Mouse (Mus musculus) bone marrow, adult 2 months (tissue): ENCODE results near the gene Psmb6. TPM values are rescaled to one million over a fixed set of nuclear protein-coding genes. Genes with fewer than 3 reads are reported as not detected.
"Not testable (repeated sequence)": the region's sequence is repeated elsewhere in the genome, so short reads cannot be mapped to it uniquely, and the experiment has no call there.

Source experiments
- H3K27ac ChIP-seq: fragments of 200-500 bp; 2 replicates; pipeline ENCODE4 v1.5.1; 2012; ENCODE audit warnings: low read depth, mild to moderate bottlenecking, control low read depth, inconsistent platforms, low read length; ENCODE audit not compliant: control insufficient read depth, poor library complexity, insufficient read depth
- H3K4me1 ChIP-seq: fragments of 200-500 bp; 2 replicates; pipeline ENCODE4 v1.6.1; 2011; ENCODE audit warnings: low read length; ENCODE audit not compliant: control insufficient read depth, insufficient read depth
- H3K4me3 ChIP-seq: fragments of 200-500 bp; replicated peaks from 2 replicates; pipeline ENCODE3; 2011; ENCODE audit warnings: mild to moderate bottlenecking, low read depth, low read length, control low read depth; ENCODE audit not compliant: control insufficient read depth
- CTCF ChIP-seq: fragments of 200-500 bp; IDR thresholded peaks from 2 replicates; pipeline ENCODE4 v1.5.1; 2011; ENCODE audit warnings: low read length, control low read depth; ENCODE audit not compliant: control insufficient read depth, insufficient read depth
- POLR2A ChIP-seq: fragments of 200-500 bp; IDR thresholded peaks from 2 replicates; pipeline ENCODE4 v1.6.1; 2011; ENCODE audit warnings: low read depth, mild to moderate bottlenecking, control low read depth, low read length, borderline replicate concordance; ENCODE audit not compliant: control insufficient read depth
- WGBS: fragments of 180-500 bp; shearing (Covaris S2); methylation state at CpG from one replicate; pipeline ENCODE4 v1.1.7; 2018; 5-methylcytosine and 5-hydroxymethylcytosine counted together
- polyA plus RNA-seq: library from polyadenylated mRNA; stranded (reverse); fragments of >200 nt; gene quantifications from 2 replicates; pipeline ENCODE4 v1.2.4, GENCODE M21; 2011; ENCODE audit warnings: low replicate concordance; ENCODE audit not compliant: missing spikeins, insufficient read depth, insufficient read length

The Psmb6 gene
- polyA plus RNA-seq, 1 experiment = 129 TPM

GRCm38 (mm10) chr11:70566586-70566985 lies 41.4 kb downstream of the Psmb6 start:
- WGBS = 80% methylated on average over 7 of the region's 7 CpGs
- no peaks in the 10 kb centered on the region; the same call in 1 of the 2 replicates for H3K4me1 ChIP-seq
- no peak overlapping the region for H3K4me3 ChIP-seq
- TF ChIP-seq POLR2A = no peak
- no peak for TF ChIP-seq CTCF
- no peak overlapping the region for H3K27ac ChIP-seq

GRCm38 (mm10) chr11:70570614-70571013 lies 45.4 kb downstream of the Psmb6 start:
- not testable (repeated sequence) for H3K4me3 ChIP-seq, H3K27ac ChIP-seq, H3K4me1 ChIP-seq
- 56% methylated on average over 1 of the region's 1 CpGs for WGBS

GRCm38 (mm10) chr11:70571641-70572040 lies 46.5 kb downstream of the Psmb6 start:
- Histone ChIP-seq H3K4me3 (no peak overlapping the region), H3K4me1 (no peaks in the 10 kb centered on the region; the same call in 1 of the 2 replicates), H3K27ac (no peak overlapping the region)
- 80% methylated on average over 1 of the region's 1 CpGs for WGBS
- TF ChIP-seq CTCF = no peak
- no peak for TF ChIP-seq POLR2A

- Histone ChIP-seq H3K27ac (no peak overlapping the region), H3K4me3 (no peak overlapping the region), H3K4me1 (no peaks in the 10 kb centered on the region; the same call in 1 of the 2 replicates)
- TF ChIP-seq POLR2A = no peak
- 74% methylated on average over 5 of the region's 5 CpGs for WGBS
These were observed 47.3 kb downstream of the Psmb6 start for GRCm38 (mm10) chr11:70572348-70572902.

GRCm38 (mm10) chr11:70573872-70574271 lies 48.7 kb downstream of the Psmb6 start:
- Histone ChIP-seq H3K4me3 (no peak overlapping the region), H3K27ac (no peak overlapping the region), H3K4me1 (no peaks in the 10 kb centered on the region; the same call in 1 of the 2 replicates)
- 88% methylated on average over 6 of the region's 6 CpGs for WGBS
- TF ChIP-seq POLR2A (no peak), CTCF (no peak)

- peaks cover 3% of the 10 kb centered on the region for H3K4me1 ChIP-seq
- no peak overlapping the region for H3K4me3 ChIP-seq
- no peak for TF ChIP-seq CTCF
- TF ChIP-seq POLR2A = no peak
- H3K27ac ChIP-seq = no peak overlapping the region
- WGBS = 76% methylated on average over 3 of the region's 3 CpGs
These were observed 52.0 kb downstream of the Psmb6 start for GRCm38 (mm10) chr11:70577201-70577600.

Other genes starting within 250 kb of the Psmb6 start
- not detected in 2 replicates for gene Alox12e, start 202.7 kb upstream of the Psmb6 start, polyA plus RNA-seq
- gene Alox15, start 173.3 kb upstream of the Psmb6 start, polyA plus RNA-seq = 2.0 and 3.5 TPM in 2 replicates
- 13.9 and 22.7 TPM in 2 replicates for gene Pelp1, start 115.3 kb upstream of the Psmb6 start, polyA plus RNA-seq
- 201 and 438 TPM in 2 replicates for gene Arrb2, start 92.7 kb upstream of the Psmb6 start, polyA plus RNA-seq
- 8.3 and 16.1 TPM in 2 replicates for gene Med11, start 73.4 kb upstream of the Psmb6 start, polyA plus RNA-seq
- gene Zmynd15, start 65.9 kb upstream of the Psmb6 start, polyA plus RNA-seq = 0.66 and 1.5 TPM in 2 replicates
- 0.59 and 3.2 TPM in 2 replicates for gene Cxcl16, start 65.4 kb upstream of the Psmb6 start, polyA plus RNA-seq
- not detected in 2 replicates for gene Tm4sf5, start 20.1 kb upstream of the Psmb6 start, polyA plus RNA-seq
- not detected in 2 replicates for gene Vmo1, start 10.8 kb upstream of the Psmb6 start, polyA plus RNA-seq
- not detected in 2 replicates for gene Gltpd2, start 6.2 kb upstream of the Psmb6 start, polyA plus RNA-seq
- gene Gm40193, start 7.6 kb downstream of the Psmb6 start, polyA plus RNA-seq = not detected in 2 replicates
- gene Pld2, start 14.7 kb downstream of the Psmb6 start, polyA plus RNA-seq = 1.5 and 4.0 TPM in 2 replicates
- 50.8 and 79.5 TPM in 2 replicates for gene Mink1, start 37.5 kb downstream of the Psmb6 start, polyA plus RNA-seq
- not detected in 2 replicates for gene 4930544D05Rik, start 90.5 kb downstream of the Psmb6 start, polyA plus RNA-seq
- gene Chrne, start 93.8 kb downstream of the Psmb6 start, polyA plus RNA-seq = 2.0 TPM in 1 of 2 replicates, not detected in the other
- gene Gp1ba, start 113.8 kb downstream of the Psmb6 start, polyA plus RNA-seq = 8.6 and 28.3 TPM in 2 replicates
- 125 and 265 TPM in 2 replicates for gene Rnf167, start 121.9 kb downstream of the Psmb6 start, polyA plus RNA-seq
- 28.7 and 49.2 TPM in 2 replicates for gene Slc25a11, start 122.1 kb downstream of the Psmb6 start, polyA plus RNA-seq
- gene Pfn1, start 129.3 kb downstream of the Psmb6 start, polyA plus RNA-seq = 840 and 1,173 TPM in 2 replicates
- 14.7 and 29.8 TPM in 2 replicates for gene Eno3, start 131.8 kb downstream of the Psmb6 start, polyA plus RNA-seq
- 37.1 and 70.9 TPM in 2 replicates for gene Spag7, start 144.0 kb downstream of the Psmb6 start, polyA plus RNA-seq
- 11.2 and 24.0 TPM in 2 replicates for gene Camta2, start 162.7 kb downstream of the Psmb6 start, polyA plus RNA-seq
- not detected in 2 replicates for gene Inca1, start 174.8 kb downstream of the Psmb6 start, polyA plus RNA-seq
- 10.0 and 13.7 TPM in 2 replicates for gene Kif1c, start 175.2 kb downstream of the Psmb6 start, polyA plus RNA-seq
- 1.1 and 1.7 TPM in 2 replicates for gene Zfp3, start 238.8 kb downstream of the Psmb6 start, polyA plus RNA-seq